Mouse (Mus musculus): ENCODE results near the gene Tmprss9.

DNA sequence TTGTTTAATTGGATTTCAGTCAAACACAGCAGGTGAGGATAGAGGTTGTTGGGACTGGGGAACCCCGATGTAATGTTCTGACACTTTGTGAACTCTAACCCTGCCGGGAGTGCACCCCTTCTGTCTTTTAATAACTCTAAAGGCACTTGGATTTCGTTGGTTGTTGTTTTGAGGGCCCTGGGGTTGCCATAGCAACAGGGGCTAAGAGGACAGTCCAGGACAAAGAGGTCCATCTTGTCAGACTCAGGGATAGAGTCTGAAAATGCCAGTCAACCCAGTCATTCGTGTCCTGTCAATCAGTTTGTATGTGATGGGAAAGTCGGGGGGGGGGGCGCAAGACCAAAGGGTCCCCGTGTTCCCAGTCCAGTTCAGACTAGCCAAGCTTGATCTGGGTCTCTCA is 38.8 kb upstream of the Tmprss9 start:
- TF ChIP-seq CTCF (IDR thresholded peaks at IDR 0.05 in 2 of 3, conservative IDR thresholded peaks at IDR 0.05 in 1 of 3; ENCODE audit: control insufficient read depth in 1 of 3, insufficient read depth in 1 of 3, low read depth in 2 of 3, low read length in 3 of 3, poor library complexity in 1 of 3, severe bottlenecking in 1 of 3) (no peak), MAFK (IDR thresholded peaks at IDR 0.05; ENCODE audit: borderline replicate concordance, low read depth, low read length) (no peak), HCFC1 (IDR thresholded peaks at IDR 0.05; ENCODE audit: low read depth, low read length) (no peak), GATA1 (IDR thresholded peaks at IDR 0.05; ENCODE audit: low read depth, low read length) (no peak), POLR2AphosphoS2 (IDR thresholded peaks at IDR 0.05; ENCODE audit: low read length) (no peak), JUND (IDR thresholded peaks at IDR 0.05; ENCODE audit: low read depth, low read length) (no peak), EP300 (IDR thresholded peaks at IDR 0.05; ENCODE audit: low read depth in 1 of 2, low read length in 2 of 2) (no peak), MAX (IDR thresholded peaks at IDR 0.05; ENCODE audit: low read length) (no peak), USF1 (IDR thresholded peaks at IDR 0.05; ENCODE audit: low read depth, low read length) (no peak), KAT2A (conservative IDR thresholded peaks at IDR 0.05; ENCODE audit: low read depth, low read length) (no peak), POLR2A (IDR thresholded peaks at IDR 0.05; ENCODE audit: control insufficient read depth in 1 of 2, insufficient read depth in 1 of 2, low read depth in 1 of 2, low read length in 2 of 2, poor library complexity in 1 of 2) (no peak), ZKSCAN1 (IDR thresholded peaks at IDR 0.05; ENCODE audit: low read depth, low read length) (no peak), ELF1 (IDR thresholded peaks at IDR 0.05; ENCODE audit: low read depth, low read length) (no peak), E2F4 (IDR thresholded peaks at IDR 0.05; ENCODE audit: borderline replicate concordance, low read depth, low read length) (no peak)
